Mouse (Mus musculus): ENCODE measurements around the gene Gm5580. TPM values are rescaled to one million over a fixed set of nuclear protein-coding genes. Genes with fewer than 3 reads are reported as not detected.
"Not testable (repeated sequence)": the region's sequence is repeated elsewhere in the genome, so short reads cannot be mapped to it uniquely, and the experiment has no call there.

The Gm5580 gene
- polyA plus RNA-seq, 1 experiment = not detected

GRCm38 (mm10) chr6:116569834-116570233 lies 18.9 kb downstream of the Gm5580 start:
- TF ChIP-seq CTCF (conservative IDR thresholded peaks at IDR 0.05; ENCODE audit: insufficient read depth, insufficient read length, low read depth, low read length) (peak; percentile 66), POLR2A (IDR thresholded peaks at IDR 0.05; ENCODE audit: low read depth, low read length) (no peak)
- WGBS = 29% methylated on average over 3 of the region's 3 CpGs
- H3K4me3 ChIP-seq (ENCODE audit: insufficient read depth, low read depth, low read length) = no peak overlapping the region

GRCm38 (mm10) chr6:116584095-116584494 lies 33.2 kb downstream of the Gm5580 start, which contains the start of gene Olfr215:
Gene Olfr215 (minus strand): TSS chr6:116584195.
- WGBS = 82% methylated on average over 4 of the region's 4 CpGs
- TF ChIP-seq CTCF (conservative IDR thresholded peaks at IDR 0.05; ENCODE audit: insufficient read depth, insufficient read length, low read depth, low read length) (no peak), POLR2A (IDR thresholded peaks at IDR 0.05; ENCODE audit: low read depth, low read length) (no peak)
- no peak within 1 kb of the TSS for H3K27ac ChIP-seq (ENCODE audit: insufficient read depth, low read depth, low read length)

More at GRCm38 (mm10) chr6:116569834-116570233, 18.9 kb downstream of the Gm5580 start:
- peak; percentile 60 for DNase-seq
- H3K27ac ChIP-seq (ENCODE audit: insufficient read depth, low read depth, low read length) = no peak overlapping the region
- H3K4me1 ChIP-seq (ENCODE audit: control insufficient read depth, insufficient read depth, low read length) = no peaks in the 10 kb centered on the region
- H3K27me3 ChIP-seq (replicated peaks; ENCODE audit: control insufficient read depth, insufficient read depth, low read length) = no peaks in the 10 kb centered on the region
- H3K36me3 ChIP-seq (ENCODE audit: control insufficient read depth, insufficient read depth, low read length) = no peaks in the 10 kb centered on the region

GRCm38 (mm10) chr6:116600969-116601368 lies 50.0 kb downstream of the Gm5580 start:
- not testable (repeated sequence) for H3K4me3 ChIP-seq (ENCODE audit: insufficient read depth, low read depth, low read length); H3K36me3 ChIP-seq (ENCODE audit: control insufficient read depth, insufficient read depth, low read length); H3K27me3 ChIP-seq (replicated peaks; ENCODE audit: control insufficient read depth, insufficient read depth, low read length); DNase-seq; H3K27ac ChIP-seq (ENCODE audit: insufficient read depth, low read depth, low read length); H3K4me1 ChIP-seq (ENCODE audit: control insufficient read depth, insufficient read depth, low read length)

More at GRCm38 (mm10) chr6:116584095-116584494, 33.2 kb downstream of the Gm5580 start, which contains the start of gene Olfr215:
- DNase-seq = no peak
- Histone ChIP-seq H3K27me3 (replicated peaks; ENCODE audit: control insufficient read depth, insufficient read depth, low read length) (no peaks in the 10 kb centered on the region), H3K36me3 (ENCODE audit: control insufficient read depth, insufficient read depth, low read length) (no peaks in the 10 kb centered on the region), H3K4me1 (ENCODE audit: control insufficient read depth, insufficient read depth, low read length) (no peaks in the 10 kb centered on the region), H3K4me3 (ENCODE audit: insufficient read depth, low read depth, low read length) (no peak within 1 kb of the TSS)

Other genes with a start within 250 kb of the Gm5580 start
- gene March8, start 213.1 kb upstream of the Gm5580 start, polyA plus RNA-seq (2012; rRNA removed) = 112 and 126 TPM in 2 replicates
- 0.45 and 1.2 TPM in 2 replicates for gene Alox5, start 90.0 kb upstream of the Gm5580 start, polyA plus RNA-seq (2012; rRNA removed)
- gene Olfr211, start 62.0 kb upstream of the Gm5580 start, polyA plus RNA-seq (2012; rRNA removed) = not detected in 2 replicates
- not detected in 2 replicates for gene Olfr212, start 44.6 kb upstream of the Gm5580 start, polyA plus RNA-seq (2012; rRNA removed)
- gene Olfr213, start 12.7 kb upstream of the Gm5580 start, polyA plus RNA-seq (2012; rRNA removed) = not detected in 2 replicates
- gene Olfr214, start 3.1 kb downstream of the Gm5580 start, polyA plus RNA-seq (2012; rRNA removed) = not detected in 2 replicates
- gene Olfr215, start 33.1 kb downstream of the Gm5580 start, polyA plus RNA-seq (2012; rRNA removed) = not detected in 2 replicates
- 15.8 and 22.0 TPM in 2 replicates for gene Zfp422, start 77.9 kb downstream of the Gm5580 start, polyA plus RNA-seq (2012; rRNA removed)
- 14.3 and 17.8 TPM in 2 replicates for gene Depp1, start 99.5 kb downstream of the Gm5580 start, polyA plus RNA-seq (2012; rRNA removed)
- 3.3 and 4.1 TPM in 2 replicates for gene Rassf4, start 122.8 kb downstream of the Gm5580 start, polyA plus RNA-seq (2012; rRNA removed)
- 13.4 and 19.2 TPM in 2 replicates for gene Tmem72, start 165.8 kb downstream of the Gm5580 start, polyA plus RNA-seq (2012; rRNA removed)

All from kidney, adult 2 months (tissue).